Mouse (Mus musculus): Measurements from ENCODE around the gene Mylip.

- no peak for TF ChIP-seq GATA1 (IDR thresholded peaks at IDR 0.05; ENCODE audit: low read length)
- no peak for TF ChIP-seq TAL1 (IDR thresholded peaks at IDR 0.05; ENCODE audit: low read length)
Measured at GRCm38 (mm10) chr13:45390962-45391853, 1.7 kb downstream of the Mylip start.

Measured in erythroblast, embryonic 14.5 days (primary cell).